Mouse (Mus musculus) hindbrain, embryonic 11.5 days (tissue): ENCODE measurements around the gene Lmtk2. TPM values are rescaled to one million over a fixed set of nuclear protein-coding genes. Genes with fewer than 3 reads are reported as not detected.

Experiments
- ATAC-seq: fragments of 200-750 bp; cut with Nextera tagmentation; 2 replicates; pipeline ENCODE4 v1.8.0; 2017; ENCODE audit warnings: mild to moderate bottlenecking, moderate TSS enrichment, moderate library complexity; ENCODE audit not compliant: low FRiP score
- DNase-seq: peaks from one replicate; pipeline ENCODE4 v3.0.0-alpha.2; 2015; ENCODE audit warnings: low spot score
- H3K27ac ChIP-seq: fragments of 300-500 bp; sonication (generic); 2 replicates; pipeline ENCODE4 v1.5.1; 2014; ENCODE audit warnings: mild to moderate bottlenecking, low read depth, low read length
- H3K27me3 ChIP-seq: fragments of 300-500 bp; sonication (generic); 2 replicates; pipeline ENCODE4 v1.6.1; 2014; ENCODE audit warnings: mild to moderate bottlenecking, low read length, moderate library complexity, mixed read lengths; ENCODE audit not compliant: control insufficient read depth, insufficient read depth
- H3K36me3 ChIP-seq: fragments of 300-500 bp; sonication (generic); 2 replicates; pipeline ENCODE4 v1.6.1; 2014; ENCODE audit warnings: mild to moderate bottlenecking, low read length, moderate library complexity, mixed read lengths; ENCODE audit not compliant: control insufficient read depth, insufficient read depth
- H3K4me1 ChIP-seq: fragments of 300-500 bp; sonication (generic); replicated peaks from 2 replicates; pipeline ENCODE4 v1.6.1; 2014; ENCODE audit warnings: low read length, mixed read lengths; ENCODE audit not compliant: control insufficient read depth, insufficient read depth
- H3K4me2 ChIP-seq: fragments of 300-500 bp; sonication (generic); replicated peaks from 2 replicates; pipeline ENCODE4 v1.6.1; 2014; ENCODE audit warnings: mild to moderate bottlenecking, low read depth, low read length
- H3K4me3 ChIP-seq: fragments of 300-500 bp; sonication (generic); 2 replicates; pipeline ENCODE4 v1.5.1; 2014; ENCODE audit warnings: low read depth, low read length
- H3K9ac ChIP-seq: fragments of 300-500 bp; sonication (generic); 2 replicates; pipeline ENCODE4 v1.6.1; 2014; ENCODE audit warnings: low read depth, low read length
- H3K9me3 ChIP-seq: fragments of 300-500 bp; sonication (generic); 2 replicates; pipeline ENCODE4 v1.6.1; 2016; ENCODE audit warnings: low read length; ENCODE audit not compliant: control insufficient read depth
- WGBS: fragments of 180-500 bp; shearing (Covaris S2); extraction: QIAGEN DNeasy Blood & Tissue Kit; methylation state at CpG from one replicate; pipeline ENCODE4 v1.1.7; 2014; 5-methylcytosine and 5-hydroxymethylcytosine counted together
- polyA plus RNA-seq: library from polyadenylated mRNA; unstranded; fragments of >200 nt; fragmentation: Nextera tagmentation; extraction: Ambion mirVana; gene quantifications from 2 replicates; pipeline ENCODE4 v1.2.1, GENCODE M21; 2014

Gene Lmtk2
- polyA plus RNA-seq, 1 experiment from 2014 or later: 5.6 TPM

DNA sequence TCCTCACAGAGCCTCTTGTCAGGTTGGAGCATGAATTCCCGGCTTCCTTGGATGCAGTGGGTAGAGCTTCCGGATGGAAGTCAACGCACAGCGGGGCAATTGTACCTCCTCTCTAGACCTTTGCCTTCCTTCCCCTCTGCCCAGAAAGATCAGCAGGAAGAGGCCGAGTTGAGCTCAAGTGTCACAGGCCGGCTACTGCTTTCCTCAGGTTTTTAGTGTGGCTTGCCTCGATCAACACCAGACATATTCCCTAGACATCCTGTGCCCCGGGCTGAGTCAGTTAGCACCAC, 1.7 kb upstream of the Lmtk2 start:
- H3K4me1 ChIP-seq: no peaks in the 10 kb centered on the region
- no peak overlapping the region for H3K4me3 ChIP-seq
- H3K9me3 ChIP-seq: no peaks in the 10 kb centered on the region
- 30% methylated on average over 8 of the region's 8 CpGs for WGBS
- no peak overlapping the region for H3K9ac ChIP-seq
- H3K27me3 ChIP-seq: no peaks in the 10 kb centered on the region
- H3K4me2 ChIP-seq: no peak overlapping the region
- DNase-seq: no peak
- no peaks in the 10 kb centered on the region for H3K36me3 ChIP-seq
- H3K27ac ChIP-seq: no peak overlapping the region
- ATAC-seq: no peak

DNA sequence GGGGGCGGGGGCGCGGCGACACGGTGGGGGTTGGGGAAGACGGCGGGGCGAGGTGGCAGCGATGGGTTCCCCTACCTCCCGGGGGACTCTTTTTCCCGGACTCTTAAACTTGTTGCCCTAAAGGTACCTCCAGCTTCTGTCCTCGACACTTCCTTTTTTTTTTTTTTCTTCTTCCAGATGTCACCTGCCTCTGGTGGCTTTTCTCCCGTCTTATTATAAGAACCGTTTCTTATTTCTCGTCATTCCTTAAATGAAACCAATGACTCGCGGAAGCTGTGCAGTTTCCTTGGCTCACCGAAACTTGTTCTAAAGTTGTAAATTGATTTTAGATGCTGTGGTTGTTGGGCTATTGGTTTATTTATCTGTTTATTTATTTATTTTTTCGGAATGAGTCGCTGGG, 712 bp downstream of the Lmtk2 start:
- ATAC-seq: no peak
- Histone ChIP-seq H3K27ac (peak overlapping the region; percentile 90; the same call in 1 of the 2 replicates), H3K4me3 (peak overlapping the region; percentile 99), H3K27me3 (no peaks in the 10 kb centered on the region), H3K4me1 (no peaks in the 10 kb centered on the region), H3K36me3 (no peaks in the 10 kb centered on the region), H3K4me2 (peak overlapping the region; percentile 74), H3K9me3 (no peaks in the 10 kb centered on the region), H3K9ac (peak overlapping the region; percentile 91)
- DNase-seq: no peak
- WGBS: 3% methylated on average over 20 of the region's 20 CpGs

DNA sequence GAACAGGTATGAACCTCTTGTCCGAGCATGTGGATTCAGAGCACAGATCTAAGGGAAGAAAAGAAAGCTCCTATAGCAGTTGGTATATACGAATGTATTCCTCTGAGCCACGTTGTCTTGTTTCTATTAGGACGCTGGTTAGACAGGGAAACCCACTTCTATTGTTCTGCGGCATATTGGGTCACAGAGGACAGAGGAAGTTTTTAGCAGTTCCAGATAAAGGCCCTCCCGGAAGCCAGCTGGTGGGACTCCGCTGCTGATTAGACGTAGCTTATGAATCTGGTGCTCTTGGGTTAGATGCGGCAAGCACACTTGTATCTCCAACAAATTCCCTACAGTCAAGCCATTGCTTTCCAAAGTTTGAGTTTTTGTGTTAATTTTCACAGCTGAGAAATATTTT, 4.8 kb downstream of the Lmtk2 start:
- 73% methylated on average over 9 of the region's 9 CpGs for WGBS
- no peak overlapping the region for H3K4me2 ChIP-seq
- no peaks in the 10 kb centered on the region for H3K9me3 ChIP-seq
- DNase-seq (no peak), ATAC-seq (no peak)
- no peak overlapping the region for H3K9ac ChIP-seq
- no peak overlapping the region for H3K27ac ChIP-seq
- H3K36me3 ChIP-seq: no peaks in the 10 kb centered on the region
- H3K27me3 ChIP-seq: no peaks in the 10 kb centered on the region
- no peaks in the 10 kb centered on the region for H3K4me1 ChIP-seq
- H3K4me3 ChIP-seq: no peak overlapping the region

DNA sequence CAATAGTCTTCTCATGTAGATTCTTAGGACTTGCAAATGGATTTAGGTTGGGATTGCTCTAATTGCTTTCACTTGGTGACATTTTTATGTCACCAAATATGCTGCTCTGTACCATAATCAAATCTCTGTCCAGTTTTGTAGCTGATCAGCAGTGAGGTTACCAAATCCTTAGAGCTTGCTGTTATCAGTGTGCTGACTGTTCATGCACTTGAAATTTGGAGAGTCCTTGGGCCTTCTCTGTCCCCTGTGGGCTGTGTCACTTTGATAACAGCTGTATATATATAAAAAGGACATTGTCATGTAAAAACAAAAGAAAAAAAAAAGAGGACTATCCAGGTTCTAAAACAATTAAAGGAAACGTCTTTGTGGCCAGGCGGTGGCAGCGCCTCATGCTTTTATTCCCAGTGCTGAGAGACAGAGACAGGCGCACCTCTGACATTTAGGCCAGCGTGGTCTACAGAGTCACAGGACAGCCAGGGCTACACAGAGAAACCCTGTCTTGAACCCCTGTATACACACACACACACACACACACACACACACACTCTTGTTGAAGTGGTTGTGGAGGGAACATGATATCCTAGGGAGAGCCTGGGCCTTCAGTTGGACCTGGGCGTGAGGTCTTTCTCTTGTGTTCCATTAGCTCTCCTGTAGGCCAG, 5.4 kb downstream of the Lmtk2 start:
- no peaks in the 10 kb centered on the region for H3K36me3 ChIP-seq
- H3K27me3 ChIP-seq: no peaks in the 10 kb centered on the region
- no peak overlapping the region for H3K27ac ChIP-seq
- ATAC-seq (no peak), DNase-seq (no peak)
- no peak overlapping the region for H3K4me3 ChIP-seq
- H3K9ac ChIP-seq: no peak overlapping the region
- H3K4me2 ChIP-seq: no peak overlapping the region
- H3K4me1 ChIP-seq: no peaks in the 10 kb centered on the region
- H3K9me3 ChIP-seq: no peaks in the 10 kb centered on the region
- 76% methylated on average over 6 of the region's 6 CpGs for WGBS

DNA sequence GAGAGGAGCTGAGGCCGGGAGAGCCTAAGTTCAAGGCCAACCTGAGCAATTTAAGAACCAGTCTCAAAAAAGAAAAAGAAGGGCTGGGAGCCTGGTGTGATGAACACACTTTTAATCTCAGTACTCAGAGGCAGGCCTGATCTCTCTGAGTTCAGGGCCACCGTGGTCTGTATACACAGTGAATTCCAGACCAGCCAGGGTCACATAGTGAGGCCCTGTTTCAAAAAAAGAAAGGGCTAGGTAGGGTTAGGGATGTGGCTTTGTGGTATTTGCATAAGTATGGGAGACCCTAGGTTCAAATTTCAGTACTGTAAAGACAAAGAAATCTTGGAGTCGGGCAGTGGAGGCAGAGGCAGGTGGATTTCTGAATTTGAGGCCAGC, 5.9 kb downstream of the Lmtk2 start:
- no peak overlapping the region for H3K9ac ChIP-seq
- no peak overlapping the region for H3K4me3 ChIP-seq
- DNase-seq: no peak
- H3K4me1 ChIP-seq: no peaks in the 10 kb centered on the region
- no peaks in the 10 kb centered on the region for H3K27me3 ChIP-seq
- no peaks in the 10 kb centered on the region for H3K9me3 ChIP-seq
- no peak overlapping the region for H3K27ac ChIP-seq
- H3K4me2 ChIP-seq: no peak overlapping the region
- ATAC-seq: no peak
- WGBS: 89% methylated on average over 3 of the region's 3 CpGs
- H3K36me3 ChIP-seq: no peaks in the 10 kb centered on the region

DNA sequence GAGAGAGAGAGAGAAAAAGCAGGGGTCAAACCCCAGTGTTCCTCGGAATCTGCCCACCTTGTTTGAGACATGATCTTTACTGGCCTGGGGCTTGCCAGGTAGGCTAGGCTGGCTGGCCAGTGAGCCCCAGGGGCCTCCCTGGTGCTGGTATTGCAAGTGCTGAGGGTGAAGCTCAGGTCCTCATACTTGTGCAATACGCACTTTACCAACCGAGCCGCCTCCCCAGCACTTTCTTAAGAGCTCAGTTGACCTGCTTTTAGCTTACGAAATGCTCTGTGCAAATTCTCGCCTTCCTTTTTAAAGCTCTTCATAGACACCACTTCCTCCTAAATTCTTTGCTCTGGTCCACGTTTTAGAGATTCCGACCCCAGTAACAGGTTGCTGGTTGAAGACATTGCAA, 9.0 kb downstream of the Lmtk2 start:
- no peak overlapping the region for H3K4me3 ChIP-seq
- no peak overlapping the region for H3K9ac ChIP-seq
- ATAC-seq (no peak), DNase-seq (no peak)
- no peak overlapping the region for H3K27ac ChIP-seq
- H3K9me3 ChIP-seq: no peaks in the 10 kb centered on the region
- 0 out of 2 replicates have a peak, but pooled peaks cover 4% of the 10 kb centered on the region for H3K4me1 ChIP-seq
- no peak overlapping the region for H3K4me2 ChIP-seq
- no peaks in the 10 kb centered on the region for H3K36me3 ChIP-seq
- no peaks in the 10 kb centered on the region for H3K27me3 ChIP-seq
- 91% methylated on average over 8 of the region's 8 CpGs for WGBS

DNA sequence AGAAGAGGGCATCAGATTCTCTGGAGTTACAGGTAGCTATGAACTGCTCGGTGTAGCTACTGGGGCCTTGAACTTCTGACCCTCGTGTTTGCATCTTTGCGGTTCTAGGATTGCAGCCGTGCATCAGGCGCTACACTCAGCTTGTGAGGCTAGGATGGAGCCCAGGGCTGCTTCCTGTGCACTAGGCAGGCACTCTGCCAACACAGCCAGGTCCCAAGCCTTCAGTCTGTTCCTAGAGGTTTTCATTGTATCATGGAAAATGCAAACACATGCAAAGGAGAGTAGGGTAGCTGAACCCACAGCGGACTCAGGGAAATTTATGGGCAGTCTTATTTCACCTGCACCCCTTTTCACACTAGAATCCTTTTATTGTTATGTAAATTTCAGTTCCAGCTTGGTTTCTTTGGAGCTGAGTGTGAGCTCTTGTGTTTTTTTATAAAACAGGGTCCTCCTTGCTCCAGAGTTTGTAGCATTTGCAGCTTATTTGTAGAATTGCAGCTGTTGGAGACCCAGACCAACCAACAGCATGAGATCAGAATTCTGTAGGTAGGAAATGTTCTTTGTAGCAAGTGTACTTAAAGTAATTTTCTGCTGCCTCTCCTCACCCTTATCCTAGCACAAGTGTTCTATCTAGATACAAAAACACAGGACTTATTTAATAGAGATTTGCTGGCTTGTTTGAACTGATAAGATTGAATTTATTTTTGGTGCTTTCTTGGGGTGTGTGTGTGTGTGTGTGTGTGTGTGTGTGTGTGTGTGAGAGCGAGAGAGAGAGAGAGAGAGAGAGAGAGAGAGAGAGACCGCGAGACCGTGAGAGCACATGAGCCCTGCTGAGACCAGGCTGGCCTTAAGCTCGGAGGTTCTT, 12.6 kb downstream of the Lmtk2 start:
- ATAC-seq (no peak), DNase-seq (no peak)
- 82% methylated on average over 10 of the region's 11 CpGs for WGBS
- no peaks in the 10 kb centered on the region for H3K27me3 ChIP-seq
- 0 out of 2 replicates have a peak, but pooled peaks cover 4% of the 10 kb centered on the region for H3K4me1 ChIP-seq
- H3K9ac ChIP-seq: no peak overlapping the region
- H3K4me3 ChIP-seq: no peak overlapping the region
- H3K36me3 ChIP-seq: no peaks in the 10 kb centered on the region
- H3K4me2 ChIP-seq: no peak overlapping the region
- H3K9me3 ChIP-seq: no peaks in the 10 kb centered on the region
- no peak overlapping the region for H3K27ac ChIP-seq

DNA sequence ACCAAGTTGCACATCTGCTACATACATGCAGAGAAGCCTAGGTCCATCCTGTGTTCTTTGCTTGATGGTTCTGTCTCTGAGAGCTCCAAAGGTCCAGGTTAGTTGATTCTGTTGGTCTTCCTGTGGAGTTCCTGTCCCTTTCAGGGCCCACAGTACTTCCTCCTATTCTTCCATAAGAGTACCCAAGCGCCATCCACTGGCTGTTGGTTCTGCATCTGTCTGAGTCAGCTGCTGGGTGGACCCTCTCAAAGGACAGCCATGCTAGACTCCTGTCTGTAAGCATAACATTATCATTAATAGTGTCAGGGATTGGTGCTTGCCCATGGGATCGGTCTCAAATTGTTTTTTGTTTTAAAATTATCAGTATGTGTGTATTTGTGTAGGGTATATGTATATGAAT, 13.8 kb downstream of the Lmtk2 start:
- H3K4me2 ChIP-seq: no peak overlapping the region
- no peak overlapping the region for H3K27ac ChIP-seq
- H3K4me3 ChIP-seq: no peak overlapping the region
- no peaks in the 10 kb centered on the region for H3K9me3 ChIP-seq
- no peak overlapping the region for H3K9ac ChIP-seq
- H3K4me1 ChIP-seq: 0 out of 2 replicates have a peak, but pooled peaks cover 4% of the 10 kb centered on the region
- ATAC-seq (no peak), DNase-seq (no peak)
- no peaks in the 10 kb centered on the region for H3K36me3 ChIP-seq
- H3K27me3 ChIP-seq: no peaks in the 10 kb centered on the region
- 86% methylated on average over 2 of the region's 2 CpGs for WGBS
